Mouse (Mus musculus) liver, adult 2 months (tissue): ENCODE data around the gene Taar7f. TPM values are rescaled to one million over a fixed set of nuclear protein-coding genes. Genes with fewer than 3 reads are reported as not detected.
"Not testable (repeated sequence)": the region's sequence is repeated elsewhere in the genome, so short reads cannot be mapped to it uniquely, and the experiment has no call there.

Experiments used
- DNase-seq: peaks from one replicate; pipeline ENCODE4 v3.0.0-alpha.2; 2011; ENCODE audit warnings: low read depth, low spot score; ENCODE audit errors: extremely low read depth
- H3K27ac ChIP-seq: fragments of 200-500 bp; replicated peaks from 2 replicates; pipeline ENCODE4 v1.5.1; 2012; ENCODE audit warnings: low read depth, mild to moderate bottlenecking, control low read depth, inconsistent platforms, low read length; ENCODE audit not compliant: insufficient read depth
- H3K27me3 ChIP-seq: fragments of 200-500 bp; 2 replicates; pipeline ENCODE4 v1.6.1; 2012; ENCODE audit warnings: mild to moderate bottlenecking, moderate library complexity, low read length, inconsistent platforms; ENCODE audit not compliant: control insufficient read depth, insufficient read depth
- H3K36me3 ChIP-seq: fragments of 200-500 bp; 2 replicates; pipeline ENCODE4 v1.6.1; 2012; ENCODE audit warnings: low read length, inconsistent platforms; ENCODE audit not compliant: control insufficient read depth, insufficient read depth
- H3K4me1 ChIP-seq: fragments of 200-500 bp; 2 replicates; pipeline ENCODE4 v1.6.1; 2011; ENCODE audit warnings: low read length; ENCODE audit not compliant: control insufficient read depth, insufficient read depth
- H3K4me3 ChIP-seq: fragments of 200-500 bp; 2 replicates; pipeline ENCODE4 v1.5.1; 2011; ENCODE audit warnings: low read depth, mild to moderate bottlenecking, control low read depth, low read length, moderate library complexity; ENCODE audit not compliant: insufficient read depth
- H3K79me2 ChIP-seq: fragments of 200-500 bp; 2 replicates; pipeline ENCODE4 v1.6.1; 2012; ENCODE audit warnings: inconsistent platforms, mild to moderate bottlenecking, low read length, moderate library complexity; ENCODE audit not compliant: control insufficient read depth, insufficient read depth
- H3K9ac ChIP-seq: fragments of 200-500 bp; 2 replicates; pipeline ENCODE4 v1.6.1; 2012; ENCODE audit warnings: low read depth, mild to moderate bottlenecking, control low read depth, inconsistent platforms, low read length
- CTCF ChIP-seq: fragments of 200-500 bp; IDR thresholded peaks from 2 replicates; pipeline ENCODE4 v1.5.1; 2011; ENCODE audit warnings: low read depth, low read length, control low read depth
- POLR2A ChIP-seq: fragments of 200-500 bp; IDR thresholded peaks from 2 replicates; pipeline ENCODE4 v1.6.1; 2011; ENCODE audit warnings: low read length, control low read depth; ENCODE audit not compliant: insufficient read depth; ENCODE audit errors: extremely low read depth
- WGBS: fragments of 180-500 bp; shearing (Covaris S2); methylation state at CpG from one replicate; pipeline ENCODE4 v1.1.7; 2018; 5-methylcytosine and 5-hydroxymethylcytosine counted together
- polyA plus RNA-seq: library from polyadenylated mRNA; depleted of rRNA; stranded (reverse); fragments of >200 nt; gene quantifications from 2 replicates; pipeline ENCODE4 v1.2.3, GENCODE M21; 2012; rRNA removed
- total RNA-seq: library from RNA; depleted of rRNA; stranded (reverse); fragments of >200 nt; gene quantifications from 2 replicates; pipeline ENCODE4 v1.2.3, GENCODE M21; 2014; rRNA removed

Gene Taar7f
- total and polyA plus RNA-seq, 2 experiments = not detected

- Histone ChIP-seq H3K4me1 (no peaks in the 10 kb centered on the region), H3K27ac (no peak overlapping the region), H3K36me3 (no peaks in the 10 kb centered on the region), H3K4me3 (no peak overlapping the region), H3K79me2 (no peaks in the 10 kb centered on the region), H3K27me3 (no peaks in the 10 kb centered on the region), H3K9ac (no peak overlapping the region)
- 35% methylated on average over 3 of the region's 3 CpGs for WGBS
- TF ChIP-seq POLR2A (no peak), CTCF (peak; percentile 57)
- peak; percentile 55 for DNase-seq
Observed at GRCm38 (mm10) chr10:24080166-24080565, 30.9 kb downstream of the Taar7f start.

DNA sequence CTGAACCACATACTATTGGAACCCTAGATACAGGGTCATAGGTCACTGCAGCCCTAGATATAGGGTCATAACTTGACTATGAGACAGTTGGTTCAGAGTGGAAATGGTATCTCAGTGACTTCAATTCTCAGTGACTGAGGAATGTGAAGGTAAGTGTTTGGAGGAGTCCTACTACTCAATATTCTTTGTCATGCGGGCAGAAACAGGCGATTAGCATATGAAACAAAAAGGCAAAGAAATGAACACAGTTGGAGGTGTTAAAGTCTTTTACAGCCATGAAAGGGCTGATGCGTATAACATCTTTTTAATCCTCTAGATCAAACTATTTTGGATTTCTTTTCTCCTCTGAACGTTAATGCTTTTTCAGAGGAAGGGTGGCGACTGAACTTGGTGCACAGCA is 36.6 kb downstream of the Taar7f start:
- Histone ChIP-seq H3K79me2 (no peaks in the 10 kb centered on the region), H3K9ac (no peak overlapping the region), H3K4me1 (peaks cover 8% of the 10 kb centered on the region; the same call in 1 of the 2 replicates), H3K4me3 (no peak overlapping the region), H3K27me3 (no peaks in the 10 kb centered on the region), H3K27ac (no peak overlapping the region), H3K36me3 (no peaks in the 10 kb centered on the region)
- no peak for DNase-seq
- TF ChIP-seq POLR2A (no peak), CTCF (no peak)
- 82% methylated on average over 5 of the region's 5 CpGs for WGBS

DNA sequence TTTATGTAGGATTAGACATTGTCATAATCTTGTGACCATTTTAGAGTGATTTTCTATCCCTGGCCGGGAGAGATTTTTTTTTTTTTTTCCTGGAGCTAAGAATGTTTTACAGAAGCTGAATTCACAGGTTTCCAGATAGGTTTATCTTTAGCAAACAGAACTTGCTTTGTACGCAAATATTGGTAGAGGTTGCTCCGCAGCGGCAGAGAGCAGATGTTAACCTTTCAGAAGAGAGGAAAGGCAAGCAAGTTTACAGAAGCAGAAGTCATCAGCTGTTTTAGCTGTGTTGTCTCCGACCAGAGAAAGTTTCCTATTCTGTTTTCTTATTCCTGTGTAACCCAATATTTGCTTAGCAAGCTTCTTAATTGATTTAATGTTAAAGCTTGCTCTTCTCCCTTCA is 37.2 kb downstream of the Taar7f start:
- Histone ChIP-seq H3K9ac (no peak overlapping the region), H3K4me1 (peaks cover 8% of the 10 kb centered on the region; the same call in 1 of the 2 replicates), H3K79me2 (no peaks in the 10 kb centered on the region), H3K4me3 (no peak overlapping the region), H3K27me3 (no peaks in the 10 kb centered on the region), H3K36me3 (no peaks in the 10 kb centered on the region), H3K27ac (no peak overlapping the region)
- DNase-seq = peak; percentile 78
- 16% methylated on average over 5 of the region's 5 CpGs for WGBS
- TF ChIP-seq CTCF (no peak), POLR2A (no peak)

- H3K4me3 ChIP-seq = no peak overlapping the region
- H3K36me3 ChIP-seq = no peaks in the 10 kb centered on the region
- TF ChIP-seq CTCF (no peak), POLR2A (no peak)
- WGBS = 56% methylated on average over 2 of the region's 2 CpGs
- no peaks in the 10 kb centered on the region for H3K79me2 ChIP-seq
- H3K27ac ChIP-seq = no peak overlapping the region
- no peak overlapping the region for H3K9ac ChIP-seq
- peak; percentile 41 for DNase-seq
- H3K4me1 ChIP-seq = peaks cover 8% of the 10 kb centered on the region; the same call in 1 of the 2 replicates
- no peaks in the 10 kb centered on the region for H3K27me3 ChIP-seq
Observed at GRCm38 (mm10) chr10:24087168-24087567, 37.9 kb downstream of the Taar7f start.

GRCm38 (mm10) chr10:24092194-24092593 is 42.9 kb downstream of the Taar7f start, which contains the start of gene Taar8b:
Taar8b (minus strand) TSS chr10:24092294.
- no peak for TF ChIP-seq POLR2A
- TF ChIP-seq CTCF = no peak
- no peak within 1 kb of the TSS for H3K4me3 ChIP-seq
- H3K36me3 ChIP-seq = no peaks in the 10 kb centered on the region
- H3K4me1 ChIP-seq = peaks cover 7% of the 10 kb centered on the region; the same call in 1 of the 2 replicates
- H3K79me2 ChIP-seq = no peaks in the 10 kb centered on the region
- no peak within 1 kb of the TSS for H3K9ac ChIP-seq
- 71% methylated on average over 2 of the region's 2 CpGs for WGBS
- DNase-seq = no peak
- no peak within 1 kb of the TSS for H3K27ac ChIP-seq
- H3K27me3 ChIP-seq = no peaks in the 10 kb centered on the region

DNA sequence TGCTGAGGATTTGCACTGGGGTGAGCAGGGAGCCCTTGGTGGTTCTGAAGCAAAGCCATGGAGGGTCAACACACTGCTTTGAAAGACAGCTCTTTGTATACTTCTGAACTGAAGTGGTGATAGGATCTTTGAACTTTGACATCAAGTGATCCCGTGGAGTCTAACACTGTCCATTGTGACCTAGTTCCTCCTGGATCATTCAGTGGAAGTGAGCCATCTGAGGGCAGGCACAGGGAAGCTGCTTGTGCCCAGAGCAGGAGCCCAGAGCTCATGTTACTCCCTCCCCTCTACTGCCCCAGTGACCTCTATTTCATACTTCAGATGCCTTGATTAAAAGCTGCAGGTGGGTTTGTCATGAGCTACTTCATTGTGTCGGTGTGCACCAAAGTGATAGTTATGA is 47.7 kb downstream of the Taar7f start:
- H3K4me1 ChIP-seq, H3K27me3 ChIP-seq, H3K36me3 ChIP-seq, H3K4me3 ChIP-seq, H3K9ac ChIP-seq, H3K79me2 ChIP-seq, H3K27ac ChIP-seq: not testable (repeated sequence)
- DNase-seq = peak; percentile 87
- 32% methylated on average over 2 of the region's 2 CpGs for WGBS

Other genes with a start within 250 kb of the Taar7f start
- gene Vnn3, start 198.0 kb upstream of the Taar7f start, total RNA-seq = 86.2 and 110 TPM in 2 replicates
- 54.9 and 58.7 TPM in 2 replicates for gene Vnn3, start 198.0 kb upstream of the Taar7f start, polyA plus RNA-seq
- 18.5 and 48.4 TPM in 2 replicates for gene Vnn1, start 154.8 kb upstream of the Taar7f start, total RNA-seq
- gene Vnn1, start 154.8 kb upstream of the Taar7f start, polyA plus RNA-seq = 34.7 and 40.5 TPM in 2 replicates
- gene Taar1, start 129.2 kb upstream of the Taar7f start, total RNA-seq = not detected in 2 replicates
- not detected in 2 replicates for gene Taar1, start 129.2 kb upstream of the Taar7f start, polyA plus RNA-seq
- gene Taar2, start 110.9 kb upstream of the Taar7f start, total RNA-seq = not detected in 2 replicates
- gene Taar2, start 110.9 kb upstream of the Taar7f start, polyA plus RNA-seq = not detected in 2 replicates
- gene Taar3, start 100.0 kb upstream of the Taar7f start, total RNA-seq = not detected in 2 replicates
- not detected in 2 replicates for gene Taar3, start 100.0 kb upstream of the Taar7f start, polyA plus RNA-seq
- not detected in 2 replicates for gene Taar4, start 89.0 kb upstream of the Taar7f start, total RNA-seq
- gene Taar4, start 89.0 kb upstream of the Taar7f start, polyA plus RNA-seq = not detected in 2 replicates
- gene Taar5, start 78.8 kb upstream of the Taar7f start, total RNA-seq = not detected in 2 replicates
- gene Taar5, start 78.8 kb upstream of the Taar7f start, polyA plus RNA-seq = not detected in 2 replicates
- not detected in 2 replicates for gene Taar6, start 63.9 kb upstream of the Taar7f start, total RNA-seq
- not detected in 2 replicates for gene Taar6, start 63.9 kb upstream of the Taar7f start, polyA plus RNA-seq
- not detected in 2 replicates for gene Taar7a, start 56.0 kb upstream of the Taar7f start, total RNA-seq
- gene Taar7a, start 56.0 kb upstream of the Taar7f start, polyA plus RNA-seq = not detected in 2 replicates
- gene Taar7b, start 49.6 kb upstream of the Taar7f start, total RNA-seq = not detected in 2 replicates
- not detected in 2 replicates for gene Taar7b, start 49.6 kb upstream of the Taar7f start, polyA plus RNA-seq
- not detected in 2 replicates for gene Taar7d, start 22.3 kb upstream of the Taar7f start, total RNA-seq
- not detected in 2 replicates for gene Taar7d, start 22.3 kb upstream of the Taar7f start, polyA plus RNA-seq
- gene Taar7e, start 11.9 kb upstream of the Taar7f start, total RNA-seq = not detected in 2 replicates
- not detected in 2 replicates for gene Taar7e, start 11.9 kb upstream of the Taar7f start, polyA plus RNA-seq
- gene Taar8a, start 27.0 kb downstream of the Taar7f start, total RNA-seq = not detected in 2 replicates
- gene Taar8a, start 27.0 kb downstream of the Taar7f start, polyA plus RNA-seq = not detected in 2 replicates
- not detected in 2 replicates for gene Taar8b, start 42.8 kb downstream of the Taar7f start, total RNA-seq
- not detected in 2 replicates for gene Taar8b, start 42.8 kb downstream of the Taar7f start, polyA plus RNA-seq
- not detected in 2 replicates for gene Taar8c, start 52.4 kb downstream of the Taar7f start, total RNA-seq
- not detected in 2 replicates for gene Taar8c, start 52.4 kb downstream of the Taar7f start, polyA plus RNA-seq
- gene Taar9, start 60.0 kb downstream of the Taar7f start, total RNA-seq = not detected in 2 replicates
- not detected in 2 replicates for gene Taar9, start 60.0 kb downstream of the Taar7f start, polyA plus RNA-seq
- gene Stx7, start 99.8 kb downstream of the Taar7f start, total RNA-seq = 13.1 and 16.9 TPM in 2 replicates
- gene Stx7, start 99.8 kb downstream of the Taar7f start, polyA plus RNA-seq = 19.2 and 22.5 TPM in 2 replicates
- not detected in 2 replicates for gene Moxd1, start 174.0 kb downstream of the Taar7f start, total RNA-seq
- gene Moxd1, start 174.0 kb downstream of the Taar7f start, polyA plus RNA-seq = not detected in 2 replicates